Mouse (Mus musculus) lung, postnatal 0 days (tissue): ENCODE data around the gene Acsm1.

Experiments
- CTCF ChIP-seq: IDR thresholded peaks from 2 replicates; pipeline ENCODE4 v1.5.1; 2016; ENCODE audit warnings: antibody characterized with exemption, mild to moderate bottlenecking
- EP300 ChIP-seq: IDR thresholded peaks from 2 replicates; pipeline ENCODE4 v1.6.1; 2016; ENCODE audit warnings: antibody characterized with exemption, mild to moderate bottlenecking, control low read depth

GRCm38 (mm10) chr7:119694926-119695325 is 88.1 kb downstream of the Acsm1 start:
- no peak for TF ChIP-seq EP300
- no peak for TF ChIP-seq CTCF
